Mouse (Mus musculus) heart, embryonic 11.5 days (tissue): Measurements from ENCODE around the gene Gm49354. TPM values are rescaled to one million over a fixed set of nuclear protein-coding genes. Genes with fewer than 3 reads are reported as not detected.

Experiments used
- ATAC-seq: fragments of 200-750 bp; cut with Nextera tagmentation; replicated peaks from 2 replicates; pipeline ENCODE4 v1.8.0; 2017; ENCODE audit warnings: moderate library complexity; ENCODE audit not compliant: insufficient number of reproducible peaks, low FRiP score, low TSS enrichment
- H3K27ac ChIP-seq: fragments of 300-500 bp; sonication (generic); 2 replicates; pipeline ENCODE4 v1.5.1; 2014; ENCODE audit warnings: mild to moderate bottlenecking, low read depth, low read length
- H3K27me3 ChIP-seq: fragments of 300-500 bp; sonication (generic); 2 replicates; pipeline ENCODE4 v1.6.1; 2014; ENCODE audit warnings: mild to moderate bottlenecking, low read length, mixed read lengths; ENCODE audit not compliant: control insufficient read depth, insufficient read depth
- H3K36me3 ChIP-seq: fragments of 300-500 bp; sonication (generic); 2 replicates; pipeline ENCODE4 v1.6.1; 2014; ENCODE audit warnings: mild to moderate bottlenecking, low read length, moderate library complexity, mixed read lengths; ENCODE audit not compliant: control insufficient read depth, insufficient read depth
- H3K4me1 ChIP-seq: fragments of 300-500 bp; sonication (generic); 2 replicates; pipeline ENCODE4 v1.6.1; 2014; ENCODE audit warnings: low read length; ENCODE audit not compliant: control insufficient read depth, insufficient read depth
- H3K4me2 ChIP-seq: fragments of 300-500 bp; sonication (generic); 2 replicates; pipeline ENCODE4 v1.6.1; 2014; ENCODE audit warnings: mild to moderate bottlenecking, moderate library complexity
- H3K4me3 ChIP-seq: fragments of 300-500 bp; sonication (generic); 2 replicates; pipeline ENCODE4 v1.5.1; 2014; ENCODE audit warnings: low read depth, low read length
- H3K9ac ChIP-seq: fragments of 300-500 bp; sonication (generic); 2 replicates; pipeline ENCODE4 v1.6.1; 2014; ENCODE audit warnings: mild to moderate bottlenecking, low read depth, low read length, moderate library complexity
- H3K9me3 ChIP-seq: fragments of 300-500 bp; sonication (generic); replicated peaks from 2 replicates; pipeline ENCODE4 v1.6.1; 2016; ENCODE audit warnings: low read length; ENCODE audit not compliant: control insufficient read depth
- WGBS: fragments of 180-500 bp; shearing (Covaris S2); extraction: QIAGEN DNeasy Blood & Tissue Kit; methylation state at CpG from one replicate; pipeline ENCODE4 v1.1.7; 2014; ENCODE audit not compliant: insufficient replicate concordance; 5-methylcytosine and 5-hydroxymethylcytosine counted together
- polyA plus RNA-seq: library from polyadenylated mRNA; unstranded; fragments of >200 nt; fragmentation: Nextera tagmentation; extraction: Ambion mirVana; gene quantifications from 2 replicates; pipeline ENCODE4 v1.2.1, GENCODE M21; 2014

Gm49354 gene
- not detected in 2 replicates for polyA plus RNA-seq

DNA sequence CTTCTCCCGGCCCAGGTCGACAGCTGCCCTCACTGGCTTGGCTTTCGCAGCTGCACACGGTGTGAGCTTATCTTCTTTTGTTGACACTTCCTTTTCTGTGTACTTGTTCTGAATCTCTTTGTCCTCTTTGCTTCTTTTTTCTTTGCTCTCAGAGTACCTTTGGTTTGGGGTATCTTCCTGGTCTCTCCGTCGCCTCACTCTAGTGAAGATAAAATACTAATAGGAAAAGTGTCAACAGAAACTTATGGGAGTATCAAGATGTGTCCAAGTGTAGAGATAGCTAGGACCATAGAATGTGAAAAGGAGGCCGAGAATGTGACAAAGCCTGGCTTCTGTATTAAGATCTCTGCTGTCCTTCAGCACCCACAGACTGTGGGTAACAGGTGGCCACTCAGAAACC lies at the start of gene Gm49354:
TSS of gene Gm49354 (minus strand) at position 101 of the 400 bp plus-strand sequence.
- Histone ChIP-seq H3K27me3 (no peaks in the 10 kb centered on the region), H3K4me1 (no peaks in the 10 kb centered on the region), H3K27ac (no peak within 1 kb of the TSS), H3K4me3 (no peak within 1 kb of the TSS), H3K9ac (no peak within 1 kb of the TSS), H3K36me3 (peaks cover 55% of the 10 kb centered on the region), H3K4me2 (no peak within 1 kb of the TSS), H3K9me3 (no peaks in the 10 kb centered on the region)
- no peak for ATAC-seq
- WGBS, result 79% methylated on average over 7 of the region's 7 CpGs

DNA sequence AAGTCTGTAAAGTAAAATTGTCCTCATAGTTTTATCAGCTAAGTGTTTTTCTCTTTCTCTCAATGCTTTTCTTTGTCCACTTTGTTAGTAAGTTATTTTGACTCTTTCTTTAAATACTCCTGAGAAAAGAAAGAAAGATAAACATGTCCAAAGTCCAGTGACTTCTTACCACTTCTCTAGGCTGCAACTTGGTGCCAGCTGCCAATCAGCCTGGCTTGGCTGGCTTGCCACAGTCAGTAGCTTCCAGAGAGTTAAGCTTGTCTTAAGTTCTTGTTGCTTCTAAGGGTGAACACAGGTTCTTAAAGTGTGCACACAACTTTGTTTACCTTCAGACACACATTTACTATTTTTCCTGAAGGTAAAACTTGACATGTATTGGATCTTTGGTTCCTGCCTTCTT lies 43.9 kb upstream of the Gm49354 start:
- Histone ChIP-seq H3K4me2 (no peak overlapping the region), H3K4me3 (no peak overlapping the region), H3K9ac (no peak overlapping the region), H3K4me1 (peaks cover 6% of the 10 kb centered on the region; the same call in 1 of the 2 replicates), H3K27me3 (no peaks in the 10 kb centered on the region), H3K27ac (no peak overlapping the region), H3K9me3 (no peaks in the 10 kb centered on the region), H3K36me3 (no peaks in the 10 kb centered on the region)
- ATAC-seq, result no peak

DNA sequence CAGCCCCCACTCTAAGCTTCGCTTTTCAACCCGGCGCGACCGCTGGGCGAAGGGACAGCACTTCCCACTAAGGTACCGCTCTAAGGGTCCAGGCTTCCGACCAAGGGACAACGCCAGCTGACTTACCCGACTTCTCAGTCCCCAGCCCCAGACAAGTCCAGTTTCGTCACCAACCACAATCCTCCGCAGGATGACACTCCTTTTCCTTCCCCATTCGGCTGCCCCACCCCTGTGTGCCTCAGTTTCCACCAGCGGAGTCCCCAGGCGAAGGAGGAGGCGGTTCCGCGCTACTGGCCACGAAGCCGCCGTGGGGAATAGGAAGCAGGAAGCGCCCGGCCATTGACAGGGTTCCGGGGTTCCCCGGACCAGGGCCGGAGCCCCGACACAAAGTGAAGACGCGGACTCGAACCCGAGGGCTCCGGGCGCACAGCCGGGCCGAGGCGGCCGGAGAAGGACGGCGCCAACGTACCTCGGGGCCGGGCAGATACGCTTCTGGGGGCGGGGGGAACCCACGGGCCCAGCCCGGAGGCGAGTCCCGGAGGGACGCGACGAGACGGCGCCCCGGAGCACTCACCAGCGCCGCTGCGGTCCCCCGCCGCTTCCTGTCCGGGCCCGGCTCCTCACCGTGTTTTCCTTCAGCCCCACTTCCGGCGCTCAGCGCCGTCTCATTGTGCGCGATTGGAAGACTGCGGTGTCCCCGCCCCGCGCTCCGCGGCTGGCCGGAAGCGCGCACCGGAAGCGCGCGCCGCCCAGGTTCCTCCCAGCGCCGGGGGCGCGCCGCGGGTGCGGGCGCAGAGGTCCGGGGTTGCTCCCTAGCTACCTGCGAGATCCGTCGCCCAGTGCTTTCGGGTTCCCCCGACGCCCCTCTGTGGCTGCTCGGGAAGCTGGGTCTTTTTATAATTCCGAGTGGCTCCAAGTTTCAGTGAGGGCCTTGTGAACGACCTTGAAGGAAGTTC lies 40.7 kb upstream of the Gm49354 start, which contains the start of gene Tut7:
TSS of gene Tut7 (minus strand) at position 641 of the 956 bp plus-strand sequence.
- H3K9ac ChIP-seq, result peak within 1 kb of the TSS; percentile 92
- no peaks in the 10 kb centered on the region for H3K27me3 ChIP-seq
- H3K4me3 ChIP-seq, result peak within 1 kb of the TSS; percentile 95
- 1% methylated on average over 99 of the region's 100 CpGs for WGBS
- H3K36me3 ChIP-seq, result no peaks in the 10 kb centered on the region
- peak within 1 kb of the TSS; percentile 94 for H3K27ac ChIP-seq
- peaks cover 14% of the 10 kb centered on the region; the same call in 1 of the 2 replicates for H3K4me1 ChIP-seq
- no peaks in the 10 kb centered on the region for H3K9me3 ChIP-seq
- peak within 1 kb of the TSS; percentile 73 for H3K4me2 ChIP-seq
- ATAC-seq, result peak; percentile 96

DNA sequence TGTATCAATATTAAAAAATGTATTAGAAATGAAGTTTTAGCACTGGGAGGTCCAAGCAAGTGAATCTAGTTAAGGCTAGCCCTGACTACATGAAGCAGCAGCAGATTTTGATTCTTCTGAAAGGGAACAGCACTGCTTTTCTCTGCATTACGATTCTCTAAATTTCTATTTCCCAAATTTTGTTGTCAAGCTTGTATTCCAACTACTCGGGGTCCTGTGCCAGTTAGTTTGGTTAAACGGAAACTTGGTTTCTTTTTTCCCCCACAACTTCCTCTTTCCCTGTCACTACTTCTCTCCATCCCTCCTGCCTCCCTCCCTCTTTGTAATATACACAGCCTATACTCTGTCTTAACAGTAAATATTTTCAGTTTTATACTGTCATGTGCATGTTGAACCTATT lies 38.8 kb upstream of the Gm49354 start:
- Histone ChIP-seq H3K4me2 (peak overlapping the region; percentile 73), H3K9ac (no peak overlapping the region), H3K4me3 (peak overlapping the region; percentile 95), H3K27me3 (no peaks in the 10 kb centered on the region), H3K27ac (no peak overlapping the region), H3K4me1 (peaks cover 14% of the 10 kb centered on the region; the same call in 1 of the 2 replicates), H3K36me3 (0 out of 2 replicates have a peak, but pooled peaks cover 3% of the 10 kb centered on the region), H3K9me3 (no peaks in the 10 kb centered on the region)
- WGBS, result 58% methylated on average over 3 of the region's 3 CpGs
- ATAC-seq, result no peak

DNA sequence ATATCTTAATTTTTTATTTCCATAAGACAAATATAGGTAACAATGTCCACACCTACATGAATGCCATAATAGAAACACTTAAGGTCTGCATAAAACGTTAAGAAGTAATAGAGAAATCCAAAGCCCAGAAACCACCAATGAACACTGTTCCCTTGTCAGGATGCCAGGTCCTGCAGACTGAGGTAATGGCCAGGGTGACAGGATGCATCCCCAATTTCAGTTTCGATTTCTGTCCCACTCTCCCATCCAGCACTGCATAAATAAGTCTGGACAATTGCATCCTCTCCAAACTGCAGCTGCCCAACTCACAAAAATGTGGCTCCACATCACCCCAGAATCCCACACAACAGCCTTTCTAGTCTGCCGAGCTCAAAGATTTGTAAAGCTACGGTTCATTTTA lies 38.1 kb upstream of the Gm49354 start:
- no peak overlapping the region for H3K9ac ChIP-seq
- peak overlapping the region; percentile 2 for H3K4me3 ChIP-seq
- WGBS, result 71% methylated on average over 4 of the region's 4 CpGs
- H3K27ac ChIP-seq, result no peak overlapping the region
- peak overlapping the region; percentile 73 for H3K4me2 ChIP-seq
- H3K27me3 ChIP-seq, result no peaks in the 10 kb centered on the region
- H3K4me1 ChIP-seq, result peaks cover 14% of the 10 kb centered on the region; the same call in 1 of the 2 replicates
- H3K36me3 ChIP-seq, result peaks cover 3% of the 10 kb centered on the region; the same call in 1 of the 2 replicates
- H3K9me3 ChIP-seq, result no peaks in the 10 kb centered on the region
- no peak for ATAC-seq

DNA sequence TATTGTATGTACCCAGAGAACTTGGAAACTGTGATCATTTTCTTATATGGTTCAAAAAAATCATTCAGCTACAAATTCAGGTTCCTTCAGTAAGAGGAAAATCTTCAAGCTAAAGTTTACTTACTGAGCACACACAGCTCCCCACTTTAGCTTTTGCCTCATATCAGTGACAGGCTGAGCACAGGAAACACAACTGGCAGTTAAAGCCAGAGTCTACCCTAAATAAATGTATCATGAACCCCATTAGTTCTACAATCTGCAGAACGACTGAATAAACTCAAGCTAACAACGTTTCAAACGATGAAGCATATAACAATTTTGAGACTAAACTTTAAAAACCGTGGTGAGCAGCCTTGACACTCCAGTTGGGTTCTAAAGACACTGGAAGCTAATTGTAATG lies 35.3 kb upstream of the Gm49354 start:
- Histone ChIP-seq H3K4me2 (no peak overlapping the region), H3K27me3 (no peaks in the 10 kb centered on the region), H3K4me1 (peaks cover 20% of the 10 kb centered on the region), H3K27ac (no peak overlapping the region), H3K36me3 (peaks cover 8% of the 10 kb centered on the region), H3K9ac (no peak overlapping the region), H3K4me3 (no peak overlapping the region), H3K9me3 (no peaks in the 10 kb centered on the region)
- WGBS, result 87% methylated on average over 4 of the region's 4 CpGs
- no peak for ATAC-seq

DNA sequence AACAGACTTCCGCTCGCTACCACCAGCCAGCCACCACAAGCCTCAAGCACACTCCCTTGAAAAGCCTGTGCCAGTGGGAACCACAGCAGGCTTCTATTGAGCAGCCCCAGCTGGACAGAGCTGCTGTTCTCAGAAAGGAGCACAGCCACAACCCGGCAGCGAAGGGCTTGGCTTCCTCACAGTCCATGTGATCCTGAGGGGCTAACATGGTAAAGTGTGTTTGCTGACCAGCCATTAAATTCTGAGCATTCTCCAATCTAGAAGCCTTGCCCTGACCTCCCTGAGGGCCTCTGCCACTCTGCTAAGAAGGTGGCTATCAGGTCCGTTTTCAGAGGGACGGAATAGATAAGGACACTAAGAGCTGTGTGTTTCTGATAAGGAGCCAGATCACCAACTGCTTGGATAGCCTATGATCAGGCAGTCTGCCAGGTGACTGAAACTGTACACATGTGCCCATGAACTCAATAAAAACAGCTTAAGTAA lies 32.1 kb upstream of the Gm49354 start:
- Histone ChIP-seq H3K27ac (peak overlapping the region; percentile 60), H3K27me3 (no peaks in the 10 kb centered on the region), H3K4me3 (no peak overlapping the region), H3K36me3 (peaks cover 29% of the 10 kb centered on the region), H3K9me3 (no peaks in the 10 kb centered on the region), H3K9ac (no peak overlapping the region), H3K4me1 (peaks cover 6% of the 10 kb centered on the region; the same call in 1 of the 2 replicates), H3K4me2 (no peak overlapping the region)
- 34% methylated on average over 6 of the region's 6 CpGs for WGBS
- ATAC-seq, result peak; percentile 96

DNA sequence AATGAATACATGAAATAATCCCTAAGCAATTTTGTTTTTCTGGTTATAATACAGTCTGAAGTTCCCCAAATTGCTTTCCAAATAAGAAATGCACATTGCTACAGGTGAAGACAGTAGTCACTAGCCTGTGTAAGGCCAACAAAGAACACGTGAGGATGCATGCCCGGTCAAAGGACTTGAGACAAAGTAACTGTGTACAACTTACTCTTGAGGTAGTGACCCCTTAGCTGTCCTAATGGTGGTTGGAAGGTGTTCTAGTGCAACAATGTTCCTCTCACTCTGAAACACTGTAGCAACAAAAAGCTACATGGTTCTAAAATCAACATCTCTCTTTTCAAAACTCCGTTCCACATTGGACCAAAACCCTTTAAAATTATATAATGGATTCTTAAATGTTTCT lies 29.5 kb upstream of the Gm49354 start:
- H3K4me1 ChIP-seq, result peaks cover 6% of the 10 kb centered on the region; the same call in 1 of the 2 replicates
- H3K4me2 ChIP-seq, result no peak overlapping the region
- H3K36me3 ChIP-seq, result peaks cover 34% of the 10 kb centered on the region
- WGBS, result 93% methylated on average over 3 of the region's 3 CpGs
- no peak overlapping the region for H3K4me3 ChIP-seq
- H3K9me3 ChIP-seq, result no peaks in the 10 kb centered on the region
- no peak overlapping the region for H3K27ac ChIP-seq
- no peaks in the 10 kb centered on the region for H3K27me3 ChIP-seq
- no peak overlapping the region for H3K9ac ChIP-seq
- ATAC-seq, result no peak
